Mouse (Mus musculus): ENCODE measurements around the gene Slc25a11.

GRCm38 (mm10) chr11:70646691-70647650 is at the start of gene Slc25a11, which contains the start of gene Rnf167:
- TF ChIP-seq CTCF (IDR thresholded peaks at IDR 0.05; ENCODE audit: low read depth) (peak; percentile 46), EP300 (IDR thresholded peaks at IDR 0.05; ENCODE audit: low read depth) (peak; percentile 77)

Measured in liver, embryonic 14.5 days (tissue).